Mouse (Mus musculus): ENCODE data around the gene Stt3a. TPM values are rescaled to one million over a fixed set of nuclear protein-coding genes. Genes with fewer than 3 reads are reported as not detected.

Stt3a gene
- polyA plus RNA-seq (2014; fragmentation: Illumina TruSeq; extraction: RNeasy Lipid Tissue Mini Kit (QIAGEN cat#74804); ENCODE audit: low read depth, low replicate concordance), result 187 TPM

GRCm38 (mm10) chr9:36767203-36768143 lies at the start of gene Stt3a:
Stt3a (minus strand) TSS chr9:36767679.

GRCm38 (mm10) chr9:36796781-36797555 lies 29.5 kb upstream of the Stt3a start, which contains the start of gene Ei24:
Ei24 (minus strand) TSS chr9:36797393.

GRCm38 (mm10) chr9:36727034-36727755 lies 40.3 kb downstream of the Stt3a start, which contains the start of gene Chek1:
Chek1 (minus strand) TSS chr9:36727065.

DNA sequence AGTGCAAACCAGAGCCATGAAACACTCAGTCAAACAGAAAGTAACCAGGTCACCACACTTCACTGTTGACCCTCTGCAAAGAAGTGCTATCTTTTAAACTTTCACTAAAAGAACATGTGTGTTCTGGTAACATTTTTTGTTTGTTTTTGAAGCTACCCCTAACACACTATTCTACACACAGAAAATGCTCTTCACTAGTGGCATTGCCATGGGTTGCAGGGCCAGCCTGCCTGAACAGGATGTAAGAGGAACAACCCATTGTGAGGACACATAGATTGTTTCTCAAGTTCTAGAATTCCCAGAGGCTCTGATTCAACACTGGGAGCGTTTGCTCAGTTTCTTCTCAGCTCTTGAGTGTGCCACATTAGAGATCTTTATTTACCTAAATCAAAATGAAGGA lies 74.6 kb downstream of the Stt3a start, which contains the start of gene Acrv1:
Acrv1 (plus strand) TSS at position 301 of the 400 bp plus-strand sequence.

Other genes starting within 250 kb of the Stt3a start
- gene Gm5615, start 225.7 kb downstream of the Stt3a start, polyA plus RNA-seq (2014; fragmentation: Illumina TruSeq; extraction: RNeasy Lipid Tissue Mini Kit (QIAGEN cat#74804); ENCODE audit: low read depth, low replicate concordance), result not detected
- gene Gm17689, start 185.0 kb downstream of the Stt3a start, polyA plus RNA-seq (2014; fragmentation: Illumina TruSeq; extraction: RNeasy Lipid Tissue Mini Kit (QIAGEN cat#74804); ENCODE audit: low read depth, low replicate concordance), result not detected
- not detected for gene A630095E13Rik, start 124.3 kb downstream of the Stt3a start, polyA plus RNA-seq (2014; fragmentation: Illumina TruSeq; extraction: RNeasy Lipid Tissue Mini Kit (QIAGEN cat#74804); ENCODE audit: low read depth, low replicate concordance)
- 4.0 TPM for gene Acrv1, start 74.5 kb downstream of the Stt3a start, polyA plus RNA-seq (2014; fragmentation: Illumina TruSeq; extraction: RNeasy Lipid Tissue Mini Kit (QIAGEN cat#74804); ENCODE audit: low read depth, low replicate concordance)
- 2.7 TPM for gene Chek1, start 40.6 kb downstream of the Stt3a start, polyA plus RNA-seq (2014; fragmentation: Illumina TruSeq; extraction: RNeasy Lipid Tissue Mini Kit (QIAGEN cat#74804); ENCODE audit: low read depth, low replicate concordance)
- gene Ei24, start 29.7 kb upstream of the Stt3a start, polyA plus RNA-seq (2014; fragmentation: Illumina TruSeq; extraction: RNeasy Lipid Tissue Mini Kit (QIAGEN cat#74804); ENCODE audit: low read depth, low replicate concordance), result 78.6 TPM
- gene Fez1, start 54.2 kb upstream of the Stt3a start, polyA plus RNA-seq (2014; fragmentation: Illumina TruSeq; extraction: RNeasy Lipid Tissue Mini Kit (QIAGEN cat#74804); ENCODE audit: low read depth, low replicate concordance), result 6.9 TPM

Data from adipose tissue, adult 10 weeks (tissue).